Mouse (Mus musculus) lung, postnatal 0 days (tissue): ENCODE data around the gene Tm7sf2. TPM values are rescaled to one million over a fixed set of nuclear protein-coding genes. Genes with fewer than 3 reads are reported as not detected.
A peak's percentile ranks its signal among the peaks of the same experiment; 100 is the strongest.

Experiments
- ATAC-seq: fragments of 200-750 bp; cut with Nextera tagmentation; 2 replicates; pipeline ENCODE4 v1.8.0; 2017; ENCODE audit warnings: moderate library complexity
- DNase-seq: peaks from one replicate; pipeline ENCODE4 v3.0.0-alpha.2; 2016; ENCODE audit warnings: low spot score
- H3K27ac ChIP-seq: fragments of 300-500 bp; sonication (generic); 2 replicates; pipeline ENCODE4 v1.5.1; 2014; ENCODE audit warnings: antibody characterized with exemption, mild to moderate bottlenecking, low read length, mixed read lengths
- H3K27me3 ChIP-seq: fragments of 300-500 bp; sonication (generic); replicated peaks from 2 replicates; pipeline ENCODE4 v1.6.1; 2014; ENCODE audit warnings: low read length, mixed read lengths; ENCODE audit not compliant: insufficient read depth
- H3K36me3 ChIP-seq: fragments of 300-500 bp; sonication (generic); 2 replicates; pipeline ENCODE4 v1.6.1; 2014; ENCODE audit warnings: low read length, mixed read lengths; ENCODE audit not compliant: insufficient read depth
- H3K4me1 ChIP-seq: fragments of 300-500 bp; sonication (generic); 2 replicates; pipeline ENCODE4 v1.6.1; 2014; ENCODE audit warnings: antibody characterized with exemption, low read depth, low read length, mixed read lengths; ENCODE audit not compliant: insufficient read depth
- H3K4me2 ChIP-seq: fragments of 300-500 bp; sonication (generic); replicated peaks from 2 replicates; pipeline ENCODE4 v1.6.1; 2014; ENCODE audit warnings: low read depth, mild to moderate bottlenecking, low read length, moderate library complexity, mixed read lengths
- H3K4me3 ChIP-seq: fragments of 300-500 bp; sonication (generic); 2 replicates; pipeline ENCODE4 v1.5.1; 2014; ENCODE audit warnings: low read depth, low read length
- H3K9ac ChIP-seq: fragments of 300-500 bp; sonication (generic); replicated peaks from 2 replicates; pipeline ENCODE4 v1.6.1; 2014; ENCODE audit warnings: low read depth, mild to moderate bottlenecking
- H3K9me3 ChIP-seq: fragments of 300-500 bp; sonication (generic); 2 replicates; pipeline ENCODE4 v1.6.1; 2016; ENCODE audit warnings: low read length, mixed read lengths
- CTCF ChIP-seq: IDR thresholded peaks from 2 replicates; pipeline ENCODE4 v1.5.1; 2016; ENCODE audit warnings: antibody characterized with exemption, mild to moderate bottlenecking
- EP300 ChIP-seq: IDR thresholded peaks from 2 replicates; pipeline ENCODE4 v1.6.1; 2016; ENCODE audit warnings: antibody characterized with exemption, mild to moderate bottlenecking, control low read depth
- WGBS: fragments of 180-500 bp; shearing (Covaris S2); extraction: QIAGEN DNeasy Blood & Tissue Kit; methylation state at CpG from one replicate; pipeline ENCODE4 v1.1.7; 2014; 5-methylcytosine and 5-hydroxymethylcytosine counted together
- polyA plus RNA-seq: library from polyadenylated mRNA; unstranded; fragments of >200 nt; fragmentation: Nextera tagmentation; extraction: Ambion mirVana; gene quantifications from 2 replicates; pipeline ENCODE4 v1.2.1, GENCODE M21; 2015

Tm7sf2 gene
- polyA plus RNA-seq, 1 experiment from 2014 or later = 9.5 TPM

GRCm38 (mm10) chr19:6084478-6085248, 16.5 kb upstream of the Tm7sf2 start, which contains the start of the genes Zfpl1 and Cdca5:
Gene Zfpl1, minus strand, starts transcription at chr19:6084956.
Gene Cdca5, plus strand, starts transcription at chr19:6084983.
- ATAC-seq (peak; percentile 96), DNase-seq (peak; percentile 98)
- Histone ChIP-seq H3K4me3 (peak within 1 kb of the TSS; percentile 62), H3K27ac (peak within 1 kb of the TSS; percentile 40; the same call in 1 of the 2 replicates), H3K9me3 (no peaks in the 10 kb centered on the region), H3K36me3 (peaks cover 20% of the 10 kb centered on the region; the same call in 1 of the 2 replicates), H3K27me3 (no peaks in the 10 kb centered on the region), H3K4me2 (peak within 1 kb of the TSS; percentile 94), H3K4me1 (0 out of 2 replicates have a peak, but pooled peaks cover 6% of the 10 kb centered on the region), H3K9ac (peak within 1 kb of the TSS; percentile 65)
- TF ChIP-seq EP300 (peak; percentile 55; the same call in 1 of the 2 replicates), CTCF (no peak)
- under 1% methylated on average over 57 of the region's 58 CpGs for WGBS

DNA sequence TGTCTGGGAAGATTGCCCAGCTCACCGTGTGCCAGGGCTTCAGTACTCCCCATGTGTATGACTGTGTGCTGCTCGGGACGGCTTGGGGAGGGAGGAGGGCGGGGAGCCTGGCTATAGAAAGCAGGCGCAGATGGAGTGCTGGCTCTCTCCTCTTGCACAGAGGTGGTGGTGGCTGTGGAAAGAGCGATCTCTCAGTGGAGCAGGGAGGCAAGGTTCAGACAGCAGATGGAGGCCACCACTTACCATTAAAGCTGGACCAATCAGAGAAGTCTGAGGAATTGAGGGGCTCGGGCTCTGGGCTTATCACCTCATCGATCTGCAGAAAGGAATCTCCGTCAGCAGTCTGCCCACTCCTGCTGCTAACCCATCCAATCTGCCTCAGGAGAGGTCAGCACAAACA, 14.0 kb upstream of the Tm7sf2 start, which contains the start of gene Gm28374:
TSS of gene Gm28374 (minus strand) at position 101 of the 400 bp plus-strand sequence.
- WGBS = 85% methylated on average over 9 of the region's 9 CpGs
- no peak within 1 kb of the TSS for H3K4me2 ChIP-seq
- no peaks in the 10 kb centered on the region for H3K9me3 ChIP-seq
- ATAC-seq (no peak), DNase-seq (no peak)
- H3K27ac ChIP-seq = no peak within 1 kb of the TSS
- no peak for TF ChIP-seq CTCF
- H3K4me3 ChIP-seq = no peak within 1 kb of the TSS
- peaks cover 20% of the 10 kb centered on the region; the same call in 1 of the 2 replicates for H3K36me3 ChIP-seq
- 0 out of 2 replicates have a peak, but pooled peaks cover 6% of the 10 kb centered on the region for H3K4me1 ChIP-seq
- no peaks in the 10 kb centered on the region for H3K27me3 ChIP-seq
- no peak within 1 kb of the TSS for H3K9ac ChIP-seq

DNA sequence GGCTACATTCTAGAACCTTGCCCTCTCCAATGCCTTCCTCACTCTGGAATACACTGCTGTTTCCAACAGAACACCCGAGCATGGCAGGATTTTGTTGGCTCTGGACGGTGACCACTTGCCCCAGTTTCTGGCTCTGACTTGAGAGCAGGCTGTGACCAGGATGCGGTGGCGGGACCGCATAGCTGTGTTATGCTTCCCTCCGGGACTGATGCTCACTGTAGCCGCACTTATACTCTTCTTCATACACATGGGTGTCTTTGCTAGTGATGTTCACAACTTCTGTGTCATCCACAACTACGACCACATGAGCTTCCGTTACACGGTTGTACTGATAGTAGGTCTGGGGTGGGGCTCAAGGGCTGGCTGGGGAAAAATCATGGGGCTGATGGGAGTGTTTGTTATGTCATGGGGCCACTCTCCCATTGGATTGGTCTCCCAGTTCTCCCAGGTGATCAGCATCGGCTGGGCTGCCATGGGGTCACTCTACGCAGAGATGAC, 11.9 kb upstream of the Tm7sf2 start, which contains the start of gene Tmem262:
TSS of gene Tmem262 (plus strand) at position 51 of the 498 bp plus-strand sequence.
- no peak for ATAC-seq
- no peaks in the 10 kb centered on the region for H3K9me3 ChIP-seq
- no peak within 1 kb of the TSS for H3K4me2 ChIP-seq
- H3K27me3 ChIP-seq = no peaks in the 10 kb centered on the region
- DNase-seq = no peak
- no peak within 1 kb of the TSS for H3K9ac ChIP-seq
- no peak within 1 kb of the TSS for H3K4me3 ChIP-seq
- TF ChIP-seq EP300 (no peak), CTCF (no peak)
- peaks cover 14% of the 10 kb centered on the region; the same call in 1 of the 2 replicates for H3K4me1 ChIP-seq
- H3K27ac ChIP-seq = no peak within 1 kb of the TSS
- H3K36me3 ChIP-seq = peaks cover 20% of the 10 kb centered on the region; the same call in 1 of the 2 replicates
- WGBS = 92% methylated on average over 12 of the region's 12 CpGs

GRCm38 (mm10) chr19:6076564-6077393, 8.6 kb upstream of the Tm7sf2 start, which contains the start of gene Vps51:
Gene Vps51, minus strand, starts transcription at chr19:6077231.
- Histone ChIP-seq H3K27ac (peak within 1 kb of the TSS; percentile 81), H3K36me3 (peaks cover 16% of the 10 kb centered on the region; the same call in 1 of the 2 replicates), H3K4me2 (peak within 1 kb of the TSS; percentile 57), H3K9ac (peak within 1 kb of the TSS; percentile 64), H3K27me3 (no peaks in the 10 kb centered on the region), H3K4me3 (peak within 1 kb of the TSS; percentile 69), H3K4me1 (peaks cover 8% of the 10 kb centered on the region; the same call in 1 of the 2 replicates), H3K9me3 (no peaks in the 10 kb centered on the region)
- DNase-seq = peak; percentile 96
- peak; percentile 93 for ATAC-seq
- no peak for TF ChIP-seq CTCF
- 0 out of 2 replicates have a peak, but pooled peaks have one; percentile 39 for TF ChIP-seq EP300
- 1% methylated on average over 33 of the region's 33 CpGs for WGBS

DNA sequence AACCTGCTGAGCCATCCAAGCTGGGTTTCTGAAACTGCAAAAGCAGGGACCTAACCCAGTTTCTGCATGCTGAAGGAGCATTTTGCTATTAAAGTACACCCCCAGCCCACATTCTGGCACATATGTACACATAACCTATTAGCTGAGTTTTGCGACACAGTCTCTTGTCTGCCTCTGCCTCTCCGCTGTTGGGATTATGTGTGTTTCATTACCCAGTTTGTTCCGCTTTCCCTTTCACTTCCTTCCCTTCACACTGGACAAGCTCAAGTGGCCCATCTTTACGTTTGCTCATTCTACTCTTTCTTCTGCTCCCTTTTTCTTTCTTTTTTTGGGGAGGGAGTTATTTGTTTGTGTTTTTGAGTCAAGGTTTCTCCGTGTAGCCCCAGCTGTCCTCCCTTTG, 5.7 kb upstream of the Tm7sf2 start:
- WGBS = 89% methylated on average over 5 of the region's 5 CpGs
- DNase-seq = no peak
- Histone ChIP-seq H3K9ac (no peak overlapping the region), H3K4me3 (no peak overlapping the region), H3K27me3 (no peaks in the 10 kb centered on the region), H3K36me3 (peaks cover 12% of the 10 kb centered on the region; the same call in 1 of the 2 replicates), H3K4me1 (peaks cover 8% of the 10 kb centered on the region; the same call in 1 of the 2 replicates), H3K9me3 (no peaks in the 10 kb centered on the region), H3K27ac (no peak overlapping the region), H3K4me2 (no peak overlapping the region)
- no peak for ATAC-seq
- no peak for TF ChIP-seq EP300
- no peak for TF ChIP-seq CTCF
